Mouse (Mus musculus) C2C12 (cell line): ENCODE measurements around the gene Atad5. TPM values are rescaled to one million over a fixed set of nuclear protein-coding genes. Genes with fewer than 3 reads are reported as not detected.

Source experiments
- H3K27me3 ChIP-seq: one replicate; pipeline ENCODE4 v1.6.1; 2011; ENCODE audit not compliant: control insufficient read depth, insufficient read depth, insufficient read length
- H3K36me3 ChIP-seq: one replicate; pipeline ENCODE4 v1.6.1; 2011; ENCODE audit not compliant: control insufficient read depth, insufficient read depth
- H3K4me3 ChIP-seq: one replicate; pipeline ENCODE4 v1.5.1; 2011; ENCODE audit warnings: mild to moderate bottlenecking, control low read depth; ENCODE audit not compliant: poor library complexity, insufficient read depth, severe bottlenecking
- H3K79me2 ChIP-seq: one replicate; pipeline ENCODE4 v1.6.1; 2011; ENCODE audit not compliant: control insufficient read depth, insufficient read depth
- H3K79me3 ChIP-seq: one replicate; pipeline ENCODE4 v1.6.1; 2011; ENCODE audit warnings: low read depth, control low read depth
- H3ac ChIP-seq: one replicate; pipeline ENCODE3; 2011; ENCODE audit warnings: low read depth; ENCODE audit not compliant: control insufficient read depth, insufficient read length
- CEBPB ChIP-seq: IDR thresholded peaks from one replicate; pipeline ENCODE4 v1.6.1; 2011; ENCODE audit warnings: low read depth, mild to moderate bottlenecking, control low read depth, moderate library complexity
- CTCF ChIP-seq: IDR thresholded peaks from one replicate; pipeline ENCODE4 v1.5.1; 2011; ENCODE audit not compliant: control insufficient read depth, insufficient read depth, insufficient read length
- FOSL1 ChIP-seq: IDR thresholded peaks from one replicate; pipeline ENCODE4 v1.8.0; 2011; ENCODE audit warnings: mild to moderate bottlenecking, low read length; ENCODE audit not compliant: poor library complexity, insufficient read depth, severe bottlenecking
- MAX ChIP-seq: IDR thresholded peaks from one replicate; pipeline ENCODE4 v1.6.1; 2011; ENCODE audit warnings: mild to moderate bottlenecking, control low read depth
- MYOD1 ChIP-seq: IDR thresholded peaks from one replicate; pipeline ENCODE4 v1.6.1; 2011; ENCODE audit warnings: low read depth; ENCODE audit not compliant: control insufficient read depth, insufficient read length
- MYOG ChIP-seq: IDR thresholded peaks from one replicate; pipeline ENCODE4 v1.6.1; 2011; ENCODE audit not compliant: control insufficient read depth, insufficient read length; ENCODE audit errors: extremely low read depth
- USF1 ChIP-seq: IDR thresholded peaks from one replicate; pipeline ENCODE4 v1.6.1; 2011; ENCODE audit warnings: low read depth, mild to moderate bottlenecking, control low read depth, moderate library complexity
- polyA plus RNA-seq: library from polyadenylated mRNA; unstranded; fragments of >200 nt; fragmentation: generic; extraction: Trizol; gene quantifications from one replicate; pipeline ENCODE4 v1.2.1, GENCODE M21; 2012; ENCODE audit warnings: missing spikeins

The Atad5 gene
- polyA plus RNA-seq, 1 experiment: 1.9 TPM

GRCm38 (mm10) chr11:80116411-80116810 lies 27.2 kb downstream of the Atad5 start:
- Histone ChIP-seq H3K79me3 (no peaks in the 10 kb centered on the region), H3ac (no peak overlapping the region), H3K79me2 (no peaks in the 10 kb centered on the region), H3K36me3 (peaks cover 94% of the 10 kb centered on the region), H3K27me3 (no peaks in the 10 kb centered on the region), H3K4me3 (no peak overlapping the region)
- TF ChIP-seq CTCF: no peak
- TF ChIP-seq USF1: no peak
- no peak for TF ChIP-seq MYOG
- no peak for TF ChIP-seq FOSL1
- no peak for TF ChIP-seq MAX
- no peak for TF ChIP-seq CEBPB
- TF ChIP-seq MYOD1: no peak

- Histone ChIP-seq H3ac (no peak overlapping the region), H3K27me3 (no peaks in the 10 kb centered on the region), H3K4me3 (no peak overlapping the region), H3K36me3 (peaks cover 74% of the 10 kb centered on the region), H3K79me3 (no peaks in the 10 kb centered on the region), H3K79me2 (no peaks in the 10 kb centered on the region)
- TF ChIP-seq CTCF (no peak), FOSL1 (no peak), MAX (no peak), USF1 (no peak), MYOG (no peak), MYOD1 (no peak), CEBPB (no peak)
These were observed 42.9 kb downstream of the Atad5 start for GRCm38 (mm10) chr11:80132050-80132449.

GRCm38 (mm10) chr11:80134744-80135143 lies 45.5 kb downstream of the Atad5 start:
- TF ChIP-seq MAX (no peak), CTCF (no peak), MYOG (no peak), CEBPB (no peak), USF1 (no peak), MYOD1 (no peak), FOSL1 (no peak)

DNA sequence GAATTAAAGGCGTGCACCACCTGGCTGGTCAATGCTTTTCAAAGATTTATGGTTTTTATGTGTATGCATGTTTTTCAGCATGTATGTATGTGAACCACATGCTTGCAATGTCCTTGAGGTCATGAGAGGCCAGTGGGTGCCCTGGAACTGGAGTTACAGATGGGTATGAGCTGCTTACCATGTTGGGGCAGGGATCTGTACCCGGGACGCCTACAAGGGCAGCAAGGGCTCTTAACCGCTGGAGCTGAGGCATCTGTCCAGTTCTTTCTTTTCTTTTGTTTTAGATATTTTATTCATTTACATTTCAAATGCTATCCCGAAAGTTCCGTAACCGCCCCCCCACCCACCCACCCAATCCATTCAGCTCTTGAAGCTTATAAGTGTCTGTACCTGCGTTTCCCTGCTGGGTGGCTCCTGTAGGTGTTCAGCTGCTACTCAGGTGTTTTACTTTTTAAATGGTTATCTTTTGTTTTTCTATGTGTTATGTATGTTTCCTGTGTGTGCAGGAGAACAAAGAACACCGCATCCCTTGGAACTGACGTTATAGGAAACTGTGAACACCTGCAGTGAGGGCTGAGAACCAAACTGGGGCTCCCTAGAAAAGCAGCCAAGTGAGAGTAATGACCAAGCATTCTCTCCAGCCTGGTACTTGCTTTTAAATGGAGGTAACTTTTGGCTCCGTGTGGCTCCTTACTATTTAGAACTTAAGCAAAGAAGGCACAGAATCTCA lies 46.9 kb downstream of the Atad5 start:
- TF ChIP-seq MYOD1 (no peak), CTCF (no peak), USF1 (no peak), MAX (no peak), CEBPB (no peak), MYOG (no peak), FOSL1 (no peak)
- peaks cover 74% of the 10 kb centered on the region for H3K36me3 ChIP-seq

More at GRCm38 (mm10) chr11:80134744-80135143, 45.5 kb downstream of the Atad5 start:
- no peaks in the 10 kb centered on the region for H3K27me3 ChIP-seq
- peaks cover 21% of the 10 kb centered on the region for H3K79me2 ChIP-seq
- H3K79me3 ChIP-seq: no peaks in the 10 kb centered on the region
- H3K4me3 ChIP-seq: no peak overlapping the region
- H3K36me3 ChIP-seq: peaks cover 77% of the 10 kb centered on the region
- H3ac ChIP-seq: no peak overlapping the region

GRCm38 (mm10) chr11:80136786-80137185 lies 47.6 kb downstream of the Atad5 start:
- no peak for TF ChIP-seq MYOG
- TF ChIP-seq USF1: no peak
- TF ChIP-seq FOSL1: no peak
- no peak for TF ChIP-seq CTCF
- TF ChIP-seq MAX: no peak
- no peak for TF ChIP-seq MYOD1
- no peak for TF ChIP-seq CEBPB
- no peak overlapping the region for H3ac ChIP-seq
- no peaks in the 10 kb centered on the region for H3K27me3 ChIP-seq
- peaks cover 12% of the 10 kb centered on the region for H3K79me3 ChIP-seq
- peaks cover 70% of the 10 kb centered on the region for H3K36me3 ChIP-seq
- peaks cover 40% of the 10 kb centered on the region for H3K79me2 ChIP-seq
- H3K4me3 ChIP-seq: no peak overlapping the region

More for the DNA sequence above, 46.9 kb downstream of the Atad5 start:
- Histone ChIP-seq H3K27me3 (no peaks in the 10 kb centered on the region), H3K4me3 (no peak overlapping the region), H3K79me3 (peaks cover 7% of the 10 kb centered on the region), H3K79me2 (peaks cover 33% of the 10 kb centered on the region), H3ac (no peak overlapping the region)
